Mouse (Mus musculus) limb, embryonic 14.5 days (tissue): ENCODE measurements at regions not wholly inside any gene's neighbourhood (a gene's known extent, or its start where the extent isn't known, plus 50 kb on each side); places are given as distances from the start of the nearest gene placed in this dataset.

Experiments
- ATAC-seq: fragments of 200-750 bp; cut with Nextera tagmentation; 2 replicates; pipeline ENCODE4 v1.8.0; 2017; ENCODE audit warnings: low read depth, moderate number of reproducible peaks, moderate TSS enrichment; ENCODE audit not compliant: low FRiP score
- DNase-seq: peaks from one replicate; pipeline ENCODE4 v3.0.0-alpha.2; 2015; ENCODE audit warnings: low spot score
- H3K27ac ChIP-seq: fragments of 300-500 bp; sonication (generic); replicated peaks from 2 replicates; pipeline ENCODE4 v1.5.1; 2014; ENCODE audit warnings: low read depth, mild to moderate bottlenecking, low read length, moderate library complexity, mixed read lengths
- H3K27me3 ChIP-seq: fragments of 300-500 bp; sonication (generic); 2 replicates; pipeline ENCODE4 v1.6.1; 2014; ENCODE audit warnings: low read length, mixed read lengths; ENCODE audit not compliant: control insufficient read depth, insufficient read depth
- H3K36me3 ChIP-seq: fragments of 300-500 bp; sonication (generic); 2 replicates; pipeline ENCODE4 v1.6.1; 2014; ENCODE audit warnings: mild to moderate bottlenecking, low read length, moderate library complexity, mixed read lengths; ENCODE audit not compliant: control insufficient read depth, insufficient read depth
- H3K4me1 ChIP-seq: fragments of 300-500 bp; sonication (generic); 2 replicates; pipeline ENCODE4 v1.6.1; 2014; ENCODE audit warnings: antibody characterized with exemption, low read length, mixed read lengths; ENCODE audit not compliant: control insufficient read depth, insufficient read depth
- H3K4me2 ChIP-seq: fragments of 300-500 bp; sonication (generic); replicated peaks from 2 replicates; pipeline ENCODE4 v1.6.1; 2014; ENCODE audit warnings: low read depth, mild to moderate bottlenecking, low read length, moderate library complexity; ENCODE audit not compliant: severe bottlenecking
- H3K4me3 ChIP-seq: fragments of 300-500 bp; sonication (generic); replicated peaks from 2 replicates; pipeline ENCODE4 v1.5.1; 2014; ENCODE audit warnings: low read length
- H3K9ac ChIP-seq: fragments of 300-500 bp; sonication (generic); 2 replicates; pipeline ENCODE4 v1.6.1; 2014; ENCODE audit warnings: mild to moderate bottlenecking, low read depth, low read length, moderate library complexity; ENCODE audit not compliant: severe bottlenecking
- H3K9me3 ChIP-seq: fragments of 300-500 bp; sonication (generic); 2 replicates; pipeline ENCODE4 v1.6.1; 2016; ENCODE audit warnings: low read length; ENCODE audit not compliant: control insufficient read depth
- POLR2A ChIP-seq: fragments of 200-500 bp; IDR thresholded peaks from 2 replicates; pipeline ENCODE4 v1.8.0; 2012; ENCODE audit warnings: inconsistent platforms, mild to moderate bottlenecking, moderate library complexity, borderline replicate concordance; ENCODE audit not compliant: insufficient read depth, insufficient read length; ENCODE audit errors: extremely low read depth
- WGBS: fragments of 180-500 bp; shearing (Covaris S2); extraction: QIAGEN DNeasy Blood & Tissue Kit; methylation state at CpG from one replicate; pipeline ENCODE4 v1.1.7; 2014; 5-methylcytosine and 5-hydroxymethylcytosine counted together

DNA sequence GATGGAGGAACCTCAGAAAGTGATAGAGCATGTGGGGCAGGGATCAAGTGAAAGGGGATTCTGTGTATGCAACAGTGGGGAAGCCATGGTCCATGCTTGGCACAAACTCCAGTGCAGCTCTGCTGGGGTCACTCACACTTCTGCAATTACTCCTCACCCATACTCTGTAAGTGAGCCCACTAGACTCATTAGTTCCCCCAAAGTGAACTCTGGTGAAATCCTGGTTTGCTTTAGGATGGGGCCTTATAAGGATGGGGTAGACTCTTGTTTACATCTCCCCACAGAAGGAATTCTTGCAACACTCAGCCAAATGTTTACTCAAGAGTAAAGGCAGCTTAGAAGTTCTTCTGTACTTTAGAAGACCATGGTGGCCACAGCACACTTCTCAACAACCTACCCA is 62.2 kb upstream of the Cachd1 start:
- H3K9me3 ChIP-seq: no peaks in the 10 kb centered on the region
- no peaks in the 10 kb centered on the region for H3K4me1 ChIP-seq
- TF ChIP-seq POLR2A: no peak
- no peak overlapping the region for H3K9ac ChIP-seq
- no peak overlapping the region for H3K27ac ChIP-seq
- no peaks in the 10 kb centered on the region for H3K27me3 ChIP-seq
- H3K4me3 ChIP-seq: no peak overlapping the region
- ATAC-seq (no peak), DNase-seq (no peak)
- no peak overlapping the region for H3K4me2 ChIP-seq
- no peaks in the 10 kb centered on the region for H3K36me3 ChIP-seq

DNA sequence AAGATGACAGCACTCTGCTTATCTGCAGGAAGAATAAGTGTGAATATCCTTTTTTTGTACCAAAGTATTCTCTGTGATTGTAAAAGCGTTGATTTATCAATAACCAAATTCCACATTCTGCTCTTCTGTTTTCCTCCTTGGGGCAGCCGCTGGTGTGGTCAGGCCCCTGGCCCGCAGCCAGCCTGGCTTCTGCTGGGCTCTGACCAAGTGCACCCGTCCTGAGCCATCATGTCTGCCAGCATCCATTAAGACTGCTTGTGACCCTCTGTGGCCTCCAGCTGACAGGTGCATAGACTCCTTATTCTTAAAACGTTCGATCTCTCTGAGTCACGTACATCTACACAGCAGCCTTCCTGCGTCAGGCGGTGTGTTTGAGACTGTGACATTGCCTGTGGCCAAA is 58.9 kb upstream of the Cachd1 start:
- Histone ChIP-seq H3K9ac (no peak overlapping the region), H3K36me3 (no peaks in the 10 kb centered on the region), H3K4me1 (no peaks in the 10 kb centered on the region), H3K27me3 (no peaks in the 10 kb centered on the region), H3K9me3 (no peaks in the 10 kb centered on the region), H3K4me2 (no peak overlapping the region), H3K27ac (no peak overlapping the region), H3K4me3 (no peak overlapping the region)
- 85% methylated on average over 9 of the region's 9 CpGs for WGBS
- no peak for TF ChIP-seq POLR2A
- ATAC-seq: no peak
- no peak for DNase-seq

DNA sequence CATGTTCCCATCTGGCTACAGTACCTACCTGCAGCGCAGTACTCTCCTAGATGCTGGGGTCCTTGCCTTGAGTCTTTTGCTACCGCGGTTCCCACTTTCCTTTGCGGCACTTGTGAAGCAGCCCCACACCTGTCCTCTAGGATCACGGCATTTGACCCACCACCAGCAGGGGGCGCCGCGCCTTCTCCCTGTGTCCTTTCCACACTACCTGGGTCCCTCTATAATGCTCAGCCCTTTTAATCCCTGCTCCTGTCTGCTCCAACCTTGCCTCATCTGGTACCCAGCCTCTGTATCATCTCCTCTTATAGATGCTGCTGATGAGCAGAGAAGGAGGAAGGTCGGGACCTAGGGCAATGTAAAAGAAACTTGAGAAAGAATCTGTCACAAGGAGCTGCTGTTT is 53.9 kb upstream of the Cachd1 start:
- ATAC-seq (no peak), DNase-seq (peak; percentile 11)
- Histone ChIP-seq H3K36me3 (no peaks in the 10 kb centered on the region), H3K9me3 (no peaks in the 10 kb centered on the region), H3K4me2 (no peak overlapping the region), H3K4me1 (no peaks in the 10 kb centered on the region), H3K9ac (no peak overlapping the region), H3K27me3 (no peaks in the 10 kb centered on the region), H3K4me3 (no peak overlapping the region), H3K27ac (no peak overlapping the region)
- 24% methylated on average over 9 of the region's 9 CpGs for WGBS
- no peak for TF ChIP-seq POLR2A

DNA sequence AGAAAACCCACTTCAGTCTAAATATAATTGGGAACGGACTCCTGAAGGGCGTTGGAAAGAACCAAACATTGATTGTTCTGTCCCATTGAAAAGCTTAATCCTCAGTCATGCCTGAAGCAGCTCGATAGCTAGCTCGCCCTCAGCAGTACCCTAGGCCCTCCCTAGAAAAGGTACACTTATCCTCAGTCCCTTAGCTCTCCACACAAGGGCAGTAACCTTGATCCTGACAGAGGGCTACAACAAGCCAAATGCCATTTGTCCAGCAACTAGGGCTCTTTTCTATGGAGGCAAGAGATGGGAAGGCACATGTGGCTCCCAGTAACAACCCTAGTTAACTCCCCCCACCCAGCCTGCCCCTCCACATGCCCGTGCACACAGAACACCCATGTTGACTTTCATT is 53.4 kb upstream of the Cachd1 start:
- Histone ChIP-seq H3K27ac (no peak overlapping the region), H3K4me1 (no peaks in the 10 kb centered on the region), H3K9ac (no peak overlapping the region), H3K4me3 (no peak overlapping the region), H3K27me3 (no peaks in the 10 kb centered on the region), H3K4me2 (no peak overlapping the region), H3K9me3 (no peaks in the 10 kb centered on the region), H3K36me3 (no peaks in the 10 kb centered on the region)
- WGBS: 78% methylated on average over 5 of the region's 5 CpGs
- DNase-seq: no peak
- no peak for TF ChIP-seq POLR2A
- ATAC-seq: no peak

DNA sequence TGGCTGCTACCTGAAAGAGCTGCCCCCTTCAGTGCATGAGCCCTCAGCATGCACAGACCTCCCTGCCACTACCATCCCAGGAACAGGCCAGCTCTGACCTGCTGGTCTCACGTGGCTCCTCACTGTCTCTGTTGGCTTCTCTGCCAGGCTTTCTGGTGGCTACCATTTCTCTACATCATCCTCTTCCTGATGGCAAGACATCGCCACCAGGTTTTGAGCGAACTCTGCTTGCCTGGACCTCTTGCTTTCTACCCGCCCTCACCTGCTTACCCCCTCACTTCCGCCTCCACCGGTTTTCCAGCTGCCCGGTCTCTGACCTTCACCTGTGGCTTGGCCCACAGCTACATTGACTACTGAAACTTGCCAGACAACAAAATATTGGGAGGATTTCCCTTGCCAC is 50.7 kb upstream of the Cachd1 start:
- no peaks in the 10 kb centered on the region for H3K9me3 ChIP-seq
- no peak for DNase-seq
- no peaks in the 10 kb centered on the region for H3K27me3 ChIP-seq
- no peaks in the 10 kb centered on the region for H3K36me3 ChIP-seq
- no peak for ATAC-seq
- H3K4me3 ChIP-seq: no peak overlapping the region
- H3K9ac ChIP-seq: no peak overlapping the region
- no peak overlapping the region for H3K27ac ChIP-seq
- no peak for TF ChIP-seq POLR2A
- no peaks in the 10 kb centered on the region for H3K4me1 ChIP-seq
- WGBS: 95% methylated on average over 7 of the region's 7 CpGs
- H3K4me2 ChIP-seq: no peak overlapping the region

DNA sequence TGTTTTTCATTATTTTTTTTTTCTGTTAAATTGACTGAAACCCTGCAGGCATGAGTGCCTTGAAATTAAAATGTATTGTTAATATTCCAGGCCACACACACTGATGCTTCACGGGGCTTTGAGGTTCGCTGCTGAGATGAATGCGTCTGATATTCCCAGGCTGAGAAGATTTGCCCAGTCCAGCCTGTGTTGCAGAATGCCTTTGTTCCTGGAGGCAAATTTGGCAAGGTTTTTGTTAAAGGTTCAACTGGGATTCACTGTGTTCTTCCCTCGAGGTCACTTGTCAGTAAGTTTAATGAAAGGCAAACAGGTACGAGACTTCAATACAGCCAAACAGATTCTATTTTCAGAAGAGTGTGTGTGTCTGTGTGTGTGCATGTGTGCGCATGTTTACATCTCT is 50.0 kb upstream of the Cachd1 start:
- H3K36me3 ChIP-seq: no peaks in the 10 kb centered on the region
- H3K9ac ChIP-seq: no peak overlapping the region
- H3K4me1 ChIP-seq: no peaks in the 10 kb centered on the region
- no peak overlapping the region for H3K4me2 ChIP-seq
- no peaks in the 10 kb centered on the region for H3K27me3 ChIP-seq
- WGBS: 76% methylated on average over 6 of the region's 6 CpGs
- DNase-seq: no peak
- no peak overlapping the region for H3K27ac ChIP-seq
- ATAC-seq: no peak
- no peak for TF ChIP-seq POLR2A
- no peak overlapping the region for H3K4me3 ChIP-seq
- H3K9me3 ChIP-seq: no peaks in the 10 kb centered on the region
